Mouse (Mus musculus): Measurements from ENCODE around the gene Arl8b. TPM values are rescaled to one million over a fixed set of nuclear protein-coding genes. Genes with fewer than 3 reads are reported as not detected.
"Not testable (repeated sequence)": the region's sequence is repeated elsewhere in the genome, so short reads cannot be mapped to it uniquely, and the experiment has no call there.

Gene Arl8b
- polyA plus RNA-seq, 1 experiment, result 114 TPM

GRCm38 (mm10) chr6:108840861-108841640, 58.2 kb downstream of the Arl8b start:
- Histone ChIP-seq H3K27ac (ENCODE audit: insufficient read depth, low read depth, low read length) (no peak overlapping the region), H3K4me1 (ENCODE audit: control insufficient read depth, insufficient read depth, low read length) (peaks cover 36% of the 10 kb centered on the region), H3K4me3 (ENCODE audit: insufficient read depth, low read length) (no peak overlapping the region)
- TF ChIP-seq POLR2A (IDR thresholded peaks at IDR 0.05; ENCODE audit: borderline replicate concordance, low read depth, low read length) (no peak), CTCF (IDR thresholded peaks at IDR 0.05; ENCODE audit: low read depth, low read length) (no peak)

- Histone ChIP-seq H3K4me1 (ENCODE audit: control insufficient read depth, insufficient read depth, low read length) (peaks cover 20% of the 10 kb centered on the region), H3K4me3 (ENCODE audit: insufficient read depth, low read length) (no peak overlapping the region), H3K27ac (ENCODE audit: insufficient read depth, low read depth, low read length) (peak overlapping the region; percentile 35; the same call in 1 of the 2 replicates)
- no peak for TF ChIP-seq CTCF (IDR thresholded peaks at IDR 0.05; ENCODE audit: low read depth, low read length)
- TF ChIP-seq POLR2A (IDR thresholded peaks at IDR 0.05; ENCODE audit: borderline replicate concordance, low read depth, low read length), result no peak
Measured at GRCm38 (mm10) chr6:108843664-108844063, 60.8 kb downstream of the Arl8b start.

- H3K4me1 ChIP-seq (ENCODE audit: control insufficient read depth, insufficient read depth, low read length), result peaks cover 20% of the 10 kb centered on the region
- peak overlapping the region; percentile 35; the same call in 1 of the 2 replicates for H3K27ac ChIP-seq (ENCODE audit: insufficient read depth, low read depth, low read length)
- TF ChIP-seq POLR2A (IDR thresholded peaks at IDR 0.05; ENCODE audit: borderline replicate concordance, low read depth, low read length) (no peak), CTCF (IDR thresholded peaks at IDR 0.05; ENCODE audit: low read depth, low read length) (no peak)
- H3K4me3 ChIP-seq (ENCODE audit: insufficient read depth, low read length), result no peak overlapping the region
Measured at GRCm38 (mm10) chr6:108844093-108844492, 61.2 kb downstream of the Arl8b start.

GRCm38 (mm10) chr6:108844771-108845170, 61.9 kb downstream of the Arl8b start:
- Histone ChIP-seq H3K4me1 (ENCODE audit: control insufficient read depth, insufficient read depth, low read length) (peaks cover 20% of the 10 kb centered on the region), H3K4me3 (ENCODE audit: insufficient read depth, low read length) (no peak overlapping the region), H3K27ac (ENCODE audit: insufficient read depth, low read depth, low read length) (no peak overlapping the region)
- no peak for TF ChIP-seq POLR2A (IDR thresholded peaks at IDR 0.05; ENCODE audit: borderline replicate concordance, low read depth, low read length)
- no peak for TF ChIP-seq CTCF (IDR thresholded peaks at IDR 0.05; ENCODE audit: low read depth, low read length)

- TF ChIP-seq POLR2A (IDR thresholded peaks at IDR 0.05; ENCODE audit: borderline replicate concordance, low read depth, low read length), result no peak
- TF ChIP-seq CTCF (IDR thresholded peaks at IDR 0.05; ENCODE audit: low read depth, low read length), result no peak
- no peaks in the 10 kb centered on the region for H3K4me1 ChIP-seq (ENCODE audit: control insufficient read depth, insufficient read depth, low read length)
- no peak overlapping the region for H3K4me3 ChIP-seq (ENCODE audit: insufficient read depth, low read length)
- no peak overlapping the region for H3K27ac ChIP-seq (ENCODE audit: insufficient read depth, low read depth, low read length)
Measured at GRCm38 (mm10) chr6:108852088-108852670, 69.3 kb downstream of the Arl8b start.

- Histone ChIP-seq H3K4me3 (ENCODE audit: insufficient read depth, low read length) (no peak overlapping the region), H3K27ac (ENCODE audit: insufficient read depth, low read depth, low read length) (no peak overlapping the region), H3K4me1 (ENCODE audit: control insufficient read depth, insufficient read depth, low read length) (no peaks in the 10 kb centered on the region)
- TF ChIP-seq CTCF (IDR thresholded peaks at IDR 0.05; ENCODE audit: low read depth, low read length), result no peak
- TF ChIP-seq POLR2A (IDR thresholded peaks at IDR 0.05; ENCODE audit: borderline replicate concordance, low read depth, low read length), result no peak
Measured at GRCm38 (mm10) chr6:108852986-108853385, 70.1 kb downstream of the Arl8b start.

GRCm38 (mm10) chr6:108858583-108858982, 75.7 kb downstream of the Arl8b start:
- Histone ChIP-seq H3K4me3 (ENCODE audit: insufficient read depth, low read length) (no peak overlapping the region), H3K4me1 (ENCODE audit: control insufficient read depth, insufficient read depth, low read length) (no peaks in the 10 kb centered on the region), H3K27ac (ENCODE audit: insufficient read depth, low read depth, low read length) (no peak overlapping the region)
- TF ChIP-seq POLR2A (IDR thresholded peaks at IDR 0.05; ENCODE audit: borderline replicate concordance, low read depth, low read length) (no peak), CTCF (IDR thresholded peaks at IDR 0.05; ENCODE audit: low read depth, low read length) (no peak)

- no peak for TF ChIP-seq POLR2A (IDR thresholded peaks at IDR 0.05; ENCODE audit: borderline replicate concordance, low read depth, low read length)
- no peak for TF ChIP-seq CTCF (IDR thresholded peaks at IDR 0.05; ENCODE audit: low read depth, low read length)
- no peak overlapping the region for H3K4me3 ChIP-seq (ENCODE audit: insufficient read depth, low read length)
- no peaks in the 10 kb centered on the region for H3K4me1 ChIP-seq (ENCODE audit: control insufficient read depth, insufficient read depth, low read length)
- no peak overlapping the region for H3K27ac ChIP-seq (ENCODE audit: insufficient read depth, low read depth, low read length)
Measured at GRCm38 (mm10) chr6:108861226-108861625, 78.3 kb downstream of the Arl8b start.

GRCm38 (mm10) chr6:108862548-108862947, 79.6 kb downstream of the Arl8b start:
- Histone ChIP-seq H3K4me3 (ENCODE audit: insufficient read depth, low read length) (no peak overlapping the region), H3K4me1 (ENCODE audit: control insufficient read depth, insufficient read depth, low read length) (no peaks in the 10 kb centered on the region), H3K27ac (ENCODE audit: insufficient read depth, low read depth, low read length) (no peak overlapping the region)
- TF ChIP-seq POLR2A (IDR thresholded peaks at IDR 0.05; ENCODE audit: borderline replicate concordance, low read depth, low read length) (no peak), CTCF (IDR thresholded peaks at IDR 0.05; ENCODE audit: low read depth, low read length) (no peak)

GRCm38 (mm10) chr6:108866317-108866716, 83.4 kb downstream of the Arl8b start:
- TF ChIP-seq CTCF (IDR thresholded peaks at IDR 0.05; ENCODE audit: low read depth, low read length) (no peak), POLR2A (IDR thresholded peaks at IDR 0.05; ENCODE audit: borderline replicate concordance, low read depth, low read length) (no peak)
- no peak overlapping the region for H3K27ac ChIP-seq (ENCODE audit: insufficient read depth, low read depth, low read length)
- H3K4me1 ChIP-seq (ENCODE audit: control insufficient read depth, insufficient read depth, low read length), result no peaks in the 10 kb centered on the region
- H3K4me3 ChIP-seq (ENCODE audit: insufficient read depth, low read length), result no peak overlapping the region

GRCm38 (mm10) chr6:108869031-108869430, 86.1 kb downstream of the Arl8b start:
- H3K4me3 ChIP-seq (ENCODE audit: insufficient read depth, low read length); H3K27ac ChIP-seq (ENCODE audit: insufficient read depth, low read depth, low read length); H3K4me1 ChIP-seq (ENCODE audit: control insufficient read depth, insufficient read depth, low read length): not testable (repeated sequence)

Data from bone marrow macrophage, adult 2 months (primary cell).